Mouse (Mus musculus): ENCODE data around the gene Grcc10. TPM values are rescaled to one million over a fixed set of nuclear protein-coding genes. Genes with fewer than 3 reads are reported as not detected.

Grcc10 gene
- polyA plus RNA-seq, 1 experiment = 221 TPM

GRCm38 (mm10) chr6:124757909-124758848, 17.0 kb upstream of the Grcc10 start:
- no peak overlapping the region for H3K4me3 ChIP-seq (ENCODE audit: insufficient read depth, low read length)

GRCm38 (mm10) chr6:124757351-124757880, 16.2 kb upstream of the Grcc10 start:
- Histone ChIP-seq H3K4me3 (ENCODE audit: insufficient read depth, low read length) (peak overlapping the region; percentile 75), H3K27ac (ENCODE audit: insufficient read depth, low read depth, low read length) (no peak overlapping the region), H3K4me1 (ENCODE audit: control insufficient read depth, insufficient read depth, low read length) (peaks cover 27% of the 10 kb centered on the region)
- TF ChIP-seq CTCF (IDR thresholded peaks at IDR 0.05; ENCODE audit: low read depth, low read length) = no peak
- TF ChIP-seq POLR2A (IDR thresholded peaks at IDR 0.05; ENCODE audit: borderline replicate concordance, low read depth, low read length) = no peak

More at GRCm38 (mm10) chr6:124757909-124758848, 17.0 kb upstream of the Grcc10 start:
- peaks cover 27% of the 10 kb centered on the region for H3K4me1 ChIP-seq (ENCODE audit: control insufficient read depth, insufficient read depth, low read length)
- TF ChIP-seq POLR2A (IDR thresholded peaks at IDR 0.05; ENCODE audit: borderline replicate concordance, low read depth, low read length) = no peak
- TF ChIP-seq CTCF (IDR thresholded peaks at IDR 0.05; ENCODE audit: low read depth, low read length) = no peak
- no peak overlapping the region for H3K27ac ChIP-seq (ENCODE audit: insufficient read depth, low read depth, low read length)

- Histone ChIP-seq H3K4me1 (ENCODE audit: control insufficient read depth, insufficient read depth, low read length) (peaks cover 27% of the 10 kb centered on the region), H3K4me3 (ENCODE audit: insufficient read depth, low read length) (peak overlapping the region; percentile 75), H3K27ac (ENCODE audit: insufficient read depth, low read depth, low read length) (no peak overlapping the region)
- no peak for TF ChIP-seq POLR2A (IDR thresholded peaks at IDR 0.05; ENCODE audit: borderline replicate concordance, low read depth, low read length)
- TF ChIP-seq CTCF (IDR thresholded peaks at IDR 0.05; ENCODE audit: low read depth, low read length) = no peak
These were observed 15.6 kb upstream of the Grcc10 start for GRCm38 (mm10) chr6:124756652-124757350.

GRCm38 (mm10) chr6:124755831-124756595, 14.8 kb upstream of the Grcc10 start, which contains the start of the genes Gm45234 and Atn1:
TSS of gene Gm45234 (minus strand) at chr6:124756021.
TSS of gene Atn1 (minus strand) at chr6:124756524.
- no peak for TF ChIP-seq POLR2A (IDR thresholded peaks at IDR 0.05; ENCODE audit: borderline replicate concordance, low read depth, low read length)
- TF ChIP-seq CTCF (IDR thresholded peaks at IDR 0.05; ENCODE audit: low read depth, low read length) = no peak
- Histone ChIP-seq H3K4me1 (ENCODE audit: control insufficient read depth, insufficient read depth, low read length) (peaks cover 27% of the 10 kb centered on the region), H3K4me3 (ENCODE audit: insufficient read depth, low read length) (peak within 1 kb of the TSS; percentile 75), H3K27ac (ENCODE audit: insufficient read depth, low read depth, low read length) (no peak within 1 kb of the TSS)

GRCm38 (mm10) chr6:124755306-124755705, 14.1 kb upstream of the Grcc10 start:
- peaks cover 27% of the 10 kb centered on the region for H3K4me1 ChIP-seq (ENCODE audit: control insufficient read depth, insufficient read depth, low read length)
- TF ChIP-seq POLR2A (IDR thresholded peaks at IDR 0.05; ENCODE audit: borderline replicate concordance, low read depth, low read length) (no peak), CTCF (IDR thresholded peaks at IDR 0.05; ENCODE audit: low read depth, low read length) (no peak)
- no peak overlapping the region for H3K27ac ChIP-seq (ENCODE audit: insufficient read depth, low read depth, low read length)
- H3K4me3 ChIP-seq (ENCODE audit: insufficient read depth, low read length) = peak overlapping the region; percentile 75

GRCm38 (mm10) chr6:124753861-124754260, 12.7 kb upstream of the Grcc10 start:
- TF ChIP-seq CTCF (IDR thresholded peaks at IDR 0.05; ENCODE audit: low read depth, low read length) = no peak
- no peak for TF ChIP-seq POLR2A (IDR thresholded peaks at IDR 0.05; ENCODE audit: borderline replicate concordance, low read depth, low read length)
- Histone ChIP-seq H3K27ac (ENCODE audit: insufficient read depth, low read depth, low read length) (no peak overlapping the region), H3K4me1 (ENCODE audit: control insufficient read depth, insufficient read depth, low read length) (peaks cover 24% of the 10 kb centered on the region), H3K4me3 (ENCODE audit: insufficient read depth, low read length) (no peak overlapping the region)

GRCm38 (mm10) chr6:124750405-124750804, 9.2 kb upstream of the Grcc10 start:
- no peak for TF ChIP-seq CTCF (IDR thresholded peaks at IDR 0.05; ENCODE audit: low read depth, low read length)
- no peak for TF ChIP-seq POLR2A (IDR thresholded peaks at IDR 0.05; ENCODE audit: borderline replicate concordance, low read depth, low read length)
- H3K4me3 ChIP-seq (ENCODE audit: insufficient read depth, low read length) = no peak overlapping the region
- no peak overlapping the region for H3K27ac ChIP-seq (ENCODE audit: insufficient read depth, low read depth, low read length)
- H3K4me1 ChIP-seq (ENCODE audit: control insufficient read depth, insufficient read depth, low read length) = peaks cover 6% of the 10 kb centered on the region; the same call in 1 of the 2 replicates

- H3K27ac ChIP-seq (ENCODE audit: insufficient read depth, low read depth, low read length) = no peak overlapping the region
- no peak overlapping the region for H3K4me3 ChIP-seq (ENCODE audit: insufficient read depth, low read length)
- no peak for TF ChIP-seq CTCF (IDR thresholded peaks at IDR 0.05; ENCODE audit: low read depth, low read length)
- TF ChIP-seq POLR2A (IDR thresholded peaks at IDR 0.05; ENCODE audit: borderline replicate concordance, low read depth, low read length) = no peak
- peaks cover 2% of the 10 kb centered on the region for H3K4me1 ChIP-seq (ENCODE audit: control insufficient read depth, insufficient read depth, low read length)
These were observed 5.8 kb upstream of the Grcc10 start for GRCm38 (mm10) chr6:124746654-124747632.
